Mouse (Mus musculus) midbrain, embryonic 14.5 days (tissue): Measurements from ENCODE around the gene March4. TPM values are rescaled to one million over a fixed set of nuclear protein-coding genes. Genes with fewer than 3 reads are reported as not detected.
A peak's percentile ranks its signal among the peaks of the same experiment; 100 is the strongest.

Experiments used
- ATAC-seq: fragments of 200-750 bp; cut with Nextera tagmentation; 2 replicates; pipeline ENCODE4 v1.8.0; 2017; ENCODE audit warnings: moderate number of reproducible peaks, moderate library complexity; ENCODE audit not compliant: low FRiP score, low TSS enrichment
- DNase-seq: peaks from one replicate; pipeline ENCODE4 v3.0.0-alpha.2; 2015
- H3K27ac ChIP-seq: fragments of 300-500 bp; sonication (generic); replicated peaks from 2 replicates; pipeline ENCODE4 v1.5.1; 2014; ENCODE audit warnings: mild to moderate bottlenecking, low read depth, low read length, moderate library complexity
- H3K27me3 ChIP-seq: fragments of 300-500 bp; sonication (generic); 2 replicates; pipeline ENCODE4 v1.6.1; 2014; ENCODE audit warnings: low read length, control low read depth, mixed read lengths; ENCODE audit not compliant: control insufficient read depth, insufficient read depth
- H3K36me3 ChIP-seq: fragments of 300-500 bp; sonication (generic); 2 replicates; pipeline ENCODE4 v1.6.1; 2014; ENCODE audit warnings: low read length, control low read depth; ENCODE audit not compliant: control insufficient read depth, insufficient read depth
- H3K4me1 ChIP-seq: fragments of 300-500 bp; sonication (generic); 2 replicates; pipeline ENCODE4 v1.6.1; 2014; ENCODE audit warnings: mild to moderate bottlenecking, antibody characterized with exemption, low read length, control low read depth; ENCODE audit not compliant: control insufficient read depth, insufficient read depth
- H3K4me2 ChIP-seq: fragments of 300-500 bp; sonication (generic); 2 replicates; pipeline ENCODE4 v1.6.1; 2014; ENCODE audit warnings: mild to moderate bottlenecking, low read length, moderate library complexity
- H3K4me3 ChIP-seq: fragments of 300-500 bp; sonication (generic); replicated peaks from 2 replicates; pipeline ENCODE4 v1.5.1; 2014; ENCODE audit warnings: low read depth, low read length
- H3K9ac ChIP-seq: fragments of 300-500 bp; sonication (generic); replicated peaks from 2 replicates; pipeline ENCODE4 v1.6.1; 2014; ENCODE audit warnings: mild to moderate bottlenecking, low read length, moderate library complexity
- H3K9me3 ChIP-seq: fragments of 300-500 bp; sonication (generic); 2 replicates; pipeline ENCODE4 v1.6.1; 2016; ENCODE audit warnings: low read length, control low read depth, mixed read lengths; ENCODE audit not compliant: control insufficient read depth
- WGBS: fragments of 180-500 bp; shearing (Covaris S2); extraction: QIAGEN DNeasy Blood & Tissue Kit; methylation state at CpG from one replicate; pipeline ENCODE4 v1.1.7; 2014; 5-methylcytosine and 5-hydroxymethylcytosine counted together
- polyA plus RNA-seq: library from polyadenylated mRNA; unstranded; fragments of >200 nt; fragmentation: Nextera tagmentation; extraction: Ambion mirVana; gene quantifications from 2 replicates; pipeline ENCODE4 v1.2.1, GENCODE M21; 2014

The March4 gene
- polyA plus RNA-seq, 1 experiment from 2014 or later = 5.2 TPM

DNA sequence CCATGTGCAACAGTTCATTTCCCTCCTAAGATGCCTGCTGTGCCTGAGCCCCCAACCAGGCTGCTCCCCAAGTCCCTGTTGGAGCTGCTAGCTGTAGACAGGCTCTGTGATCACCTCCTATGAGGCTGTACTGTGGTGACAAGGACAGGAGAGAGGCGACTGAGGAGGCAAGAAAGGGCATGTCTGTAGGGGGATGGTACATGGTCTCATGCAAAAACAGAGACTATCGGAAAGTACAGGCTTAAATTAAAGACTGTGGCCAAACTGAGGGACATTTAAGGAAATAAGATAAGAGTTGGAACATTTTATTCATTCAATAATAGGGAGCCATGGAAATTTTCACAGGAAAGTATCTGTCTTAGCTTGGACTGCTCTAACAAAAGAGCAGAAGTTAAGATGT lies 29.1 kb downstream of the March4 start:
- no peak overlapping the region for H3K27ac ChIP-seq
- H3K9me3 ChIP-seq = no peaks in the 10 kb centered on the region
- no peaks in the 10 kb centered on the region for H3K4me1 ChIP-seq
- H3K36me3 ChIP-seq = no peaks in the 10 kb centered on the region
- H3K4me2 ChIP-seq = no peak overlapping the region
- DNase-seq (no peak), ATAC-seq (no peak)
- 57% methylated on average over 2 of the region's 2 CpGs for WGBS
- no peak overlapping the region for H3K9ac ChIP-seq
- H3K27me3 ChIP-seq = no peaks in the 10 kb centered on the region
- H3K4me3 ChIP-seq = no peak overlapping the region

DNA sequence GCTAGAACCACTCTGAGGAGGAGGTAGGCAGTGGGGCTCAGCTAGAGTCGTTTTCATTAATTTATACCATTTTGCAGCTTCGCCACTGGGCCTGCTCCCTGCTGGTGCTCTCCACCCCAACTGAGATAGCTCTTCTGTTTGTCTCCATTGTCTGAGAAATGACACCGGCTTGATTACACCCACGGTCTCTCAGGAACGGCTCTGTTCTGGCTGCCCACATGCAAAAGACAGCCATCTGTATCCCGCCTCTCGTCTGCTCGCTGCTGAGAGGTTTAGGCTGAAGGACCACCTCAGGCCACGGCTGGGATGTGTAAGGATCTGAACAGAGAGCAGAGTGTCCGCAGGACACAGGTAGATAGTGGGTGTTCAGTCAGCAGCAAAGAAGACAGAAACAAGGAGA lies 30.5 kb downstream of the March4 start:
- Histone ChIP-seq H3K4me3 (no peak overlapping the region), H3K9ac (no peak overlapping the region), H3K4me1 (no peaks in the 10 kb centered on the region), H3K27me3 (no peaks in the 10 kb centered on the region), H3K27ac (no peak overlapping the region), H3K36me3 (no peaks in the 10 kb centered on the region), H3K4me2 (no peak overlapping the region), H3K9me3 (no peaks in the 10 kb centered on the region)
- 52% methylated on average over 10 of the region's 10 CpGs for WGBS
- ATAC-seq (no peak), DNase-seq (no peak)

DNA sequence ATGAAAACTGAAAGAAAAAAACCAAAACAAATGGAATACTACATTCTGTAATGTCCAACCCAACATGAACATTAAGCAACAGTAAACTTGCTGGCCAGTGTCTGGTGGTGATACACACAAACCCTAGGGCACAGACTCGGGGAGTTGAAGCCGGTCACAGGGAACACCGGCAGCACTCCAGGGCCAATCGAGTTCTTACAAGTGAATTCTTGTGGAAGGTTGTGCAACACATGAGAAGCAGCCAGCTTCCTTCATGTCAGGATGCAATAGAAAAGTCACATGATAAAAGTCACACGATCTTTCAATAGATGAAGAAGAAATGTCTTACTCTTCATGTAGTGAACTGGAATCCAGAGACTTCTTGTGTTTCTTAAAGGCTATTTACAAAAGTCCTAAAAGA lies 39.1 kb downstream of the March4 start:
- 95% methylated on average over 5 of the region's 5 CpGs for WGBS
- no peak overlapping the region for H3K27ac ChIP-seq
- H3K4me3 ChIP-seq = no peak overlapping the region
- ATAC-seq (no peak), DNase-seq (no peak)
- H3K27me3 ChIP-seq = no peaks in the 10 kb centered on the region
- no peaks in the 10 kb centered on the region for H3K9me3 ChIP-seq
- no peak overlapping the region for H3K9ac ChIP-seq
- no peak overlapping the region for H3K4me2 ChIP-seq
- H3K36me3 ChIP-seq = no peaks in the 10 kb centered on the region
- H3K4me1 ChIP-seq = no peaks in the 10 kb centered on the region

DNA sequence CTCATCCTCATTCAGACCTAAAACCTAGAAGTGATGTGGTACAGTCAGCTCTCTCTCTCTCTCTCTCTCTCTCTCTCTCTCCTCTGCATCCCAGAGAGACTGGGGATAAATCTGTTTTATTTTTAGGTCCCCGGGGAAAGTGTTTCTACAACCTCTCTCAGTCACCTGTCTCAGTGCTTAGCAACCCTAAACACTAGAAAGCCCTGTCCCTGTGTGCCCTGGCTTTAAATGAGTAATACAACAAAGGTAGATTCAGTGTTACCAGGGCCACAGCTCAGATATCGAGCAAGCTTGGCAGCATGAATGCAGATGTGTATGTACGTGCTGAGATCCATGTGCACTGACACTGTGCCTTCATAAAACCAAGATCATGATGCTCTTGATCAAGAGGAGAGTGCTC lies 43.3 kb downstream of the March4 start:
- no peak for ATAC-seq

DNA sequence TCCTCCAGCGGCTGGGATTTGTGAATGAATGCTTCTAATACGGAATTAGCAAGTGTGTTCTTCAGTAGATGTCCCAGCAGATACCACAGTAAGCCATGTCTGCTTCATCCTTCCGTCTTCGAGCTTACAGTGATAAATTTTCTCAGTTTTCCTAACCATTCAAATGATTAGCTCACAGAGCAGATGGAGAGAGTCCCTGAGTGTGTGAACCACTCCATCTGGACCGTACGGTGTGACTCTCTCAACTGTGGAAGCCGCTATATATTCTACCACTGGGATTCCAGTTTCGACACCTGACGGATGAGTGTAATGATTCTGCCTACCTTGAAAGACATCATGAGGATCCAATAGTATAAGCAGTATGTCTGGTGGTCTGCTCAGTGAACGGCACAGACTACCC lies 44.1 kb downstream of the March4 start:
- no peak overlapping the region for H3K9ac ChIP-seq
- DNase-seq (no peak), ATAC-seq (no peak)
- H3K27ac ChIP-seq = no peak overlapping the region
- no peaks in the 10 kb centered on the region for H3K9me3 ChIP-seq
- no peak overlapping the region for H3K4me3 ChIP-seq
- 94% methylated on average over 10 of the region's 10 CpGs for WGBS
- H3K27me3 ChIP-seq = no peaks in the 10 kb centered on the region
- H3K4me2 ChIP-seq = no peak overlapping the region
- H3K36me3 ChIP-seq = no peaks in the 10 kb centered on the region
- peaks cover 4% of the 10 kb centered on the region for H3K4me1 ChIP-seq

More for the DNA sequence above, 43.3 kb downstream of the March4 start:
- Histone ChIP-seq H3K36me3 (no peaks in the 10 kb centered on the region), H3K9me3 (no peaks in the 10 kb centered on the region), H3K27me3 (no peaks in the 10 kb centered on the region), H3K4me3 (no peak overlapping the region), H3K4me1 (peaks cover 4% of the 10 kb centered on the region), H3K9ac (no peak overlapping the region), H3K4me2 (no peak overlapping the region), H3K27ac (no peak overlapping the region)
- WGBS = 85% methylated on average over 3 of the region's 3 CpGs
- DNase-seq = no peak

DNA sequence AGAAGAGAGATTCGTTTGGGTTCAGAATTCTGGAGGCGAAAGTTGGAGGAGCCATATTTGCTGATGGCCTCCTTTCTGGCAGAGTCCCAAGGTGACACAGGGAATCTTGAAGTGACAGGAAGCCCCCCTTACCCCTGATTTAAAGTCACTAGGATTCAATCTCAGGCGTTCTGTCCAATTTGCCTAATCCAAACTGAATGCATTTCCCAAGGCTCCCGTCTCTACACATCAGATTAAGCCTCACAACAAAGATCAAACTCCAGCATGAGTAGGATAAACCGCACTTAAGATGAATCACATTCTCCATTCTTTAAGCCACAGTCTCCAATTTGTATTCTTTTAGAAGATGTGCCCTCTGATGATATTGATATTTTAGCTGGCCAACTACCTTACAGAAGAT lies 45.4 kb downstream of the March4 start:
- Histone ChIP-seq H3K36me3 (no peaks in the 10 kb centered on the region), H3K27me3 (no peaks in the 10 kb centered on the region), H3K27ac (0 out of 2 replicates have a peak overlapping the region, but pooled peaks have one; percentile 26), H3K9me3 (no peaks in the 10 kb centered on the region), H3K4me2 (no peak overlapping the region), H3K4me1 (peaks cover 4% of the 10 kb centered on the region), H3K9ac (no peak overlapping the region), H3K4me3 (no peak overlapping the region)
- DNase-seq = peak; percentile 64
- WGBS = 27% methylated on average over 5 of the region's 5 CpGs
- ATAC-seq = no peak

DNA sequence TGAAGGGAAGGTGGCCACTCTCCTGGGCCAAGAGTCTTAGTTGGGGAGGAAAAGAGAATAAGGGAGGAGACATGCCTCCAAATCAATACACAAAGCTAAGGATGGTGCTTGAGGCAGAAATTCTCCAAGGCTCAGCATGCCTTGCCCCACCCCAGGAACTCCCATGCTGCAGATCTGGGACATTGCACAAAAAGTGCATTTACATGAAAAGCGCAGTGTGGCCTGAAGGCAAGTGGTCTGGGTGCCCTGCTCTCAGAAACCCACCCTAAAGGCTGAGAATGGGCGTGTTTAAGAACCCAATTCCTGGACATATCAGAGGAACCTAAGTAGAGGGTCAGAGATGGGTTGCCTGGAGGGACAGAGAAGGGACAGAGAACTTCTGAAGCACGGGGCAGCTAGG lies 45.9 kb downstream of the March4 start:
- DNase-seq = no peak
- 53% methylated on average over 3 of the region's 3 CpGs for WGBS
- Histone ChIP-seq H3K9me3 (no peaks in the 10 kb centered on the region), H3K36me3 (no peaks in the 10 kb centered on the region), H3K27me3 (no peaks in the 10 kb centered on the region), H3K27ac (0 out of 2 replicates have a peak overlapping the region, but pooled peaks have one; percentile 26), H3K4me3 (no peak overlapping the region), H3K4me2 (no peak overlapping the region), H3K9ac (no peak overlapping the region), H3K4me1 (peaks cover 4% of the 10 kb centered on the region)
- no peak for ATAC-seq

DNA sequence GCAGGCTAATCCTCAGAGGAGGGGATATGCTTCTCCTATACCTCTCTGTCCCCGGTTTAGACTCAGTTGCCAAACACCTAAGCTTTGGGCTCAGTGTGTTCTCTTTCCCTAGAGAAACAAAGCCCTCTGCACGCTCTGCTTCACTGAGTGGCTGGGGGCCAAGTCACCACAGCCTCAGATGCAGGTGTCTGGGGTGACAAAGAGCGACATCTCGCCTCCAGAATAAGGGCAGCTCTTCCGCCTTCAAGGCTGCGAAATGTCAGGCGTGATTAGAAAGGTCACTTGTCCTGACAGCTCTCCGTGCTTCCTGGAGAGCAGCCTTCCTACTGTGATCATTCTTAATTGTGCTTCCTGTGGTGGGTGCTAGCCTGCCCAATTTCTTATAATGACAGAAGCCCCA lies 46.5 kb downstream of the March4 start:
- Histone ChIP-seq H3K27me3 (no peaks in the 10 kb centered on the region), H3K4me2 (no peak overlapping the region), H3K4me1 (peaks cover 4% of the 10 kb centered on the region), H3K27ac (no peak overlapping the region), H3K9ac (no peak overlapping the region), H3K9me3 (no peaks in the 10 kb centered on the region), H3K4me3 (no peak overlapping the region), H3K36me3 (no peaks in the 10 kb centered on the region)
- WGBS = 4% methylated on average over 8 of the region's 8 CpGs
- DNase-seq (peak; percentile 35), ATAC-seq (no peak; the same call in 1 of the 2 replicates)

DNA sequence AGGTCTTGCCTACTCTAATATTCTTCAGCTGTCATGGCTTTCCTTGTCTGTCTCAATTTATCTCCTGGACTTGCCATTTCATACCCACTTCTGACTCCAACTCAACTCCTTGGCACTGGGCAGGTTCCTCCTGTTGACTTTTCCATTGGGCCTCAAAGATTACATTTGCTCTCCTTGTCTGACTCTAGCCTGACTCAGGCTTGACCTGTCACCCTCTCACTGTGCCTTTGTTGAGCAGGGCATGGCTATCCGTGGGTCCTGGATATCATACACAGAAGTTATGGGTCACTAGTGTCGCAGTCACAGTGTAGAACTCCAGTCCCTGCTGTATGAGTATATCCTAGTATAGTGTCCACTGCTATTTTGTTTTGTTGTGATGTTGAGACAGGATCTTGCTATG lies 60.1 kb downstream of the March4 start:
- H3K9ac ChIP-seq = no peak overlapping the region
- ATAC-seq (no peak), DNase-seq (no peak)
- no peak overlapping the region for H3K4me2 ChIP-seq
- H3K9me3 ChIP-seq = no peaks in the 10 kb centered on the region
- H3K27ac ChIP-seq = no peak overlapping the region
- WGBS = 92% methylated on average over 2 of the region's 2 CpGs
- no peaks in the 10 kb centered on the region for H3K27me3 ChIP-seq
- no peaks in the 10 kb centered on the region for H3K4me1 ChIP-seq
- H3K36me3 ChIP-seq = no peaks in the 10 kb centered on the region
- no peak overlapping the region for H3K4me3 ChIP-seq
